Mouse (Mus musculus) bone marrow, adult 2 months (tissue): ENCODE results near the gene Ppl.

Experiments used
- CTCF ChIP-seq: fragments of 200-500 bp; IDR thresholded peaks from 2 replicates; pipeline ENCODE4 v1.5.1; 2011; ENCODE audit warnings: low read length, control low read depth; ENCODE audit not compliant: control insufficient read depth, insufficient read depth
- POLR2A ChIP-seq: fragments of 200-500 bp; IDR thresholded peaks from 2 replicates; pipeline ENCODE4 v1.6.1; 2011; ENCODE audit warnings: low read depth, mild to moderate bottlenecking, control low read depth, low read length, borderline replicate concordance; ENCODE audit not compliant: control insufficient read depth

DNA sequence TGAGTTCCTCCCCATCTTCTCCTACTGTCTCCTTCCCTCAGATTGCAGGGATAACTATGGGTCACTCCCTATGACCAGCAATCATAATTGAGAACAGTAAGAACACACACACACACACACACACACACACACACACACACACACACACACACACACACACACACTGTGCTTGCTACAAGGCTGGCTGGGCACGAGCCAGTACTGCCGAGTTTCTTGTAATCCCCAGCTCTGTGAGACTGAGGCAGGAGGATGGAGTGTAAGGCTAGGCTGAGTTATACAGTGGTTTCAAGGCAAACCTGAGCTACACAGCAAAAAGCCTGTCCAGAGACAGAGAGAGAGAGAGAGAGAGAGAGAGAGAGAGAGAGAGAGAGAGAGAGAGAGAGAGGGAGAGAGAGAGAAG is 2.0 kb downstream of the Ppl start:
- TF ChIP-seq POLR2A: no peak
- TF ChIP-seq CTCF: no peak
